Mouse (Mus musculus) telencephalon, adult 2 months (tissue): ENCODE data around the gene Tmem50a.

ENCODE experiments used
- DNase-seq: peaks from one replicate; pipeline ENCODE4 v3.0.0-alpha.2; 2011; ENCODE audit warnings: low read depth, low spot score

The Tmem50a gene

GRCm38 (mm10) chr4:134876171-134876570 is 38.7 kb downstream of the Tmem50a start:
- DNase-seq, result no peak

DNA sequence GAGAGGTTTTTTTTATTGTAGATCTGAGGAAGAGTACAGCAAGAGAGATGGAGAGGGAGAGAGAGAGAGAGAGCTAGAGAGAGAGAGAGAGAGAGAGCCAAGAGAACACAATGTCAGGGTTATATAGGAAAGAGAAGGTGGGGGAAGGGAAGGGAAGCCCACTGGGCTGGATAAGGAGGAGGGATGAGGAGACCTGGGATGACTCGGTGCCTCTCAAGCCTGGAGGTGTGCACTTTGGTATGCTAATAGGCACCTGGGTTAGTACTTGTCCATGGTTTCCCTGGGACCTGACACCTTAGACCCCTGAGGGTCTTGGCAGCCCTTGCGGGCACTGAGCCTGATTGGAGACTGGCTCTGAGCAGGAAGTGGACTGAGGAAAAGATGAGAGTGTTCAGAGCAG is 42.9 kb downstream of the Tmem50a start:
- no peak for DNase-seq

- no peak for DNase-seq
Observed at GRCm38 (mm10) chr4:134871477-134871876, 43.3 kb downstream of the Tmem50a start.

DNA sequence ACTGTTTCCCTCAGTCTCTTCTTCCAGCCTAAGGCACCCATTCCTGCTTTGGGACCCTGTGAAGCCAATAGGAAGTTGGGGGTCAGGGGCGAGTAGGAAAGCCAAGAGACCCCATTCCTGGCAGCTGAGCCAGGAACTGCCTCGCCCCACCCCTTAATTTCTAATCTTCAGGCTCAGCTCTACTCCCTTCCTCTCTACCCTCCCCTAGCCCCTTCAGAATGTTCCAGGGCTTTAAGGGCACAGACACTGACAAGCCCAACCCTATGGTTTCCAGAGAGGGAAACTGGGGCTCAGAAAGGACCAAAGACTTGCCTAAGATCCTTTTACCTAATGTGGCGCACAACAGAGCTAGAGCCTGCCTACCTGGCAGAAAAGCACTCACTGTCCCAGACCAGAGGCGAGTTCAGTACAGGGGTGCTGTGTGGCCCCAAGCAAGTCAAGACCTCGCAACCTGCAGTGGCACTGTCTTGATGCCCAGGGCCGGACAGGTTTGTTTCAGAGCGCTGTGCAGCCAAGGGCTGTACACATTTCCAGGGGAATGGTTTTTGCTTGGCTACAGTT is 44.9 kb downstream of the Tmem50a start:
- DNase-seq, result no peak

GRCm38 (mm10) chr4:134869068-134869730 is 45.6 kb downstream of the Tmem50a start:
- no peak for DNase-seq

DNA sequence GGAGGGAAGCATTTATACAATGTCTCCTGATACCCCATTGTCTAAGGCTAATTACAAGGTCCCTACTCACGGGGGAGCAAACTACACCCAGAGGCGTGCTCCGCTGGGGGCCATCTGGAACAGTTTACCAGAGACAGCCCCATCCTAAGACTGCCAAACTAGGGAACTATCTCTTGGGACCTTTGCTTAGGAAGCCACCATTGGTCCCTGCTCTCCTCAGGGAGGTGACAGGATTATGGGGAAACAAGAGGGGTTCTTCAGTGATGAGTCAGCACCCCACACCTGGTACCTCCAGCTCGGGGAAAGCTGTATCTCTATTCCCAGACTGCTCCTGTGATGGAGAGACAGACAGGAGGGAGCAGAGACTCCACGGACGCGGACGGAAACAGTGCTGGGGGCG is 46.3 kb downstream of the Tmem50a start:
- no peak for DNase-seq

GRCm38 (mm10) chr4:134868065-134868464 is 46.8 kb downstream of the Tmem50a start:
- no peak for DNase-seq

DNA sequence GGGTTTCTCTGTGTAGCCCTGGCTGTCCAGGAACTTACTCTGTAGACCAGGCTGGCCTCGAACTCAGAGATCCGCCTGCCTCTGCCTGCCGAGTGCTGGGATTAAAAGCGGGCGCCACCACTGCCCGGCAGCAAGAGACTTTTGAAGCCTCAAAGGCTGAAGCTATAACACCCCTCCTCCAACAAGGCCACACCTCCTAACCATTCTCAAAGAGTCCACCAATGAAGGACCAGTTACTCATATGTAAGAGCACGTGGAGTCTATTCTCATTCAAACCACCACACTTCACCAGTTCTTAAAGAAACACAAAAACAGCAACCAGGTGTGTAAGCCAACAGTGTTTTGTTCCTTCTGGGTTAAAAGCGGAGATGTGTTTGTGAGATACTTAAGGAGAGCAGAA is 47.2 kb downstream of the Tmem50a start:
- no peak for DNase-seq

DNA sequence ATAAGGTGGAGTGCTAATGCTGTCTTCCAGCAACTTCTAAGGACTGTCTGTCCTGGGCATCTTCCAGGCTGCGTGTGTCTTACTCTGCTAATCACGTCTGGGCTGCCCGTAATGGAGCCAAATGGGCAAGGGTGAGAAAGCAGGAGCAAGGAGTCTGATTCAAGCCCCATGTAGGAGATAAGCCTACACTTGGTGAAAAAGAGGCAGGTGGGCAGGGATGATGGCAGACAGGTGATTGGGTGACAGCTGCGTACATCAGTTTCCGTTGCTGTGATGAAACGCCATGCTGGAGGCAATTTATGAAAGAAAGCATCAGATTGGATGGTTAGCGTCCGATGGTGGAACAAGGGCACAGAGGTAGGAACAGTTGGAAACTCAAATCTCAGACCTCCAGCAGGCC is 47.6 kb downstream of the Tmem50a start:
- DNase-seq, result no peak

DNA sequence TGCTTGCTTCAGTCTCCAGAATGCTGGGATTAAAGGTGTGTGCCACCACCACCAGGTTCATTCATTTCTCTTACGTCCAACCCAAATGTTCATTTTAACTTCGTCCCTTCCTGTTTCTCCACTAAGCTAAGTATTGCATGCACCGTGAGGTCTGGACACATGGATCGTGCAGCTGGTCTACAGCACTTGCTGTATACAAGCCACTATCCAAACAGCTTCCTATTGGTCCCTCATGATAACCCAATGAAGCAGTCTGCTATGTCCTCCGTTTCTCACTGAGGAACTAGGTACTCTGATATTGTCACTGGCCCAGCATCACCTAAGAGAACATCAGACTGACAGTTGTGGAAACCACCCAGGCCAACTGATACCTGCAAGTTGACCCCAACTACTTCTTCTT is 49.0 kb downstream of the Tmem50a start:
- DNase-seq, result no peak

DNA sequence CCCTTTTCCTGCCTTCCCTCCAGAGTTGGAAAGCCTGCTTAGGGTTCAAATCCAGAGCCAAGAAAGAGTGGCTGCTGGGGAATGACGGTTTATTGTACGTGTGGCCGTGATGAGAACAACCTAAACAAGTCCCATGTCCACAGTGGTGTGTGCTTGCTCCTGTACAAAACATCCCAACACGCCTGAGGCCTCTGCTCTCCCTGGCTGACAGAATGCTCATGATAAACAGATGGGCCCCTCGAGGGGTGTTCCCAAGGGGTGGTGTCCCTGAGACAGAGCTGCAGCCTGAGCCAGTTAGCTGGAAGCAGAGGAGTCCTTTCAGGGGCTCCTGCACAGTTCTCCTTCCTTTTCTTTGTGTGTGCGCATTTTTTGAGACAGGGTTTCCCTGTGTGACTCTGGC is 49.5 kb downstream of the Tmem50a start:
- DNase-seq, result no peak

DNA sequence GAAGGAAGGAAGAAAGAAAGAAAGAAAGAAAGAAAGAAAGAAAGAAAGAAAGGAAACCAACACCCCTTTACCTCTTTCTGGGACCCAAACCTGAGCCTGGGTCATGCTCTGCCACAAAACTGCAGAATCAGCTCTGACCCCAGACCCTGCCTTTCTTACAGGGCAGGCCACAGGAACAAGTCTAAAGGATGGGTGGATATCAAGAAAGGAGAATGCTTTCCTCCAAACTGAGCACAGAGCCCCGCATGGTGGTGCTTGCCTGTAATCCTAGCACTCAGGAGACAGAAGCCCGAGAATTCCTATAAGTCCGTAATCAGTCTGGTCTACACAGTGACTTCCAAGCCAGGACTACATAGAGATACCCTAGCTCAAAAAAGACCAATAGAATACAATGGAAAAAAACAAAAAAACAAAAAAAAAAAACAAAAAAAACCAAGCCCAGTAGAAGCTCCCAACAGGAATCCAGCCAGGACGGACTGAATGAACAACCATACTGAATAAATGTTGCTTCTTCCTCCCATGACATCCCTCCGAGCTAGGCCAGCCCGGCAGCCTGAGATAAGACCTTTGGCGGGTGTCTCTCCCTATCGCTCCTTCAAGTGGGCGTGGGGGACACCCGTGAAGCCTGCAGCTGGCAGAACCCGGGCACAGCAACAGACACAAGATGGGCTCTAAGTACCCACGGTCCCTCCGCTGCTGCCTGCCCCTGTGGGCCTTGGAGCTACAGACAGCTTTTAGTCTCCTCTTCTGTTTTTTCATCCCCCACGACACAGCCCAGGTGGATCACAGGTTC is 50.7 kb downstream of the Tmem50a start, which contains the start of gene Rhd:
Gene Rhd, plus strand, starts transcription at position 600 of the 793 bp plus-strand sequence.
- no peak for DNase-seq

- no peak for DNase-seq
Observed at GRCm38 (mm10) chr4:134862996-134863395, 51.8 kb downstream of the Tmem50a start.

GRCm38 (mm10) chr4:134861884-134862283 is 52.9 kb downstream of the Tmem50a start:
- DNase-seq, result no peak

DNA sequence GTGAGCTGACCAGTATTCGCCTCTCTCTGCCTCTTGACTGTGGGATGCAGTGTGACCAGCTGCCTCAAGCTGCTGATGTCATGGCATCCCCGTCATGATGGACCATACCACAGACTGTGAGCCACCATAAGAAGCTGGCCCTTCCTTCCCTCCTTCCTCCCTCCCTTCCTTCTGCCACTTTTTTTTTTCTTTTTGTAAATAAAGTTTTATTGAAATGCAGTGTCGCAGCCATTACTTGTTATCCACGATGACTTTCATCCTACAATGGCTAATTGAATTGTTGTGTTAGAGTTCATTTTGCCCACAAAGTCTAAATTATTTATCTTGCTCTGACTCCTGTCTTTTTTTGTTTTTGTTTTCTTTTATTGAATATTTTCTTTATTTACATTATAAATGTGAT is 56.3 kb downstream of the Tmem50a start:
- no peak for DNase-seq

DNA sequence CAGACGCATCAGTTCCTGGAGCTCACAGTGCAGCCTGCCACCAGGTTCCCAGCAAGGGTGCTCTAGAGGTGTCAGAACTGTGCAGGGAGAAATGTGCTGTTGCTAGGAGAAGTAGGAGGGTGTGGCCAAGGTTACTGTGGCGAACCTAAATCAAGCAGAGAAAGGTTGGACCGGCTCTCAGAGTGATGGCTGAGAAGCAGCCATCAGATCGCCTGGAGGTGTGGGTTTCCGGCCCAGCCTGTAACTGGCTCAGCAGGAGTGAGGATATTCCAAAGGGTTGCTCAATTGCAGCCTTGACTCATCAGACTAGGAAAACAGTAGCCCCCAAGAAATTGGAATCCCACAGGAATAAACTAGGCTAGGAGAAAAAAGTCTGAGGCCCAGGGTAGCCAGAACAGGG is 58.3 kb downstream of the Tmem50a start:
- no peak for DNase-seq

DNA sequence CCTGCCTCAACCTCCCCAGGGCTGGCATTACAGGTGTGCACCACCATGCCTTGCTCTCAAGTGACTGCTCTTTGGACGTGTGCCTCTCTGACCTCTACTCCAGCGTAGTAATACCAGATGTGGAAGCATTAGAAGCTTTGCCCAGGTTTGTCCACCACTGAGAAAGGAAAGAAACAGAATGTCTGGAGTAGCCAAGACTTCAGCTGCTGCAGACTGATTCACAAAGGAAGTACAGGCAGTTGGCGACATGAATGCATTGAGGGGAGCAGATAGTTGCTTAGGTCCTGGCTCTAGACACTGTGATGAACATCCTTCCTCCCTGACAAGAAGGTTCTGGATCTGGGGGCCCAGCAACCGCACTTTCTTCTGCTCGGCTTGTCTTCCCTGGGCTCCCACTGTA is 58.8 kb downstream of the Tmem50a start:
- no peak for DNase-seq

GRCm38 (mm10) chr4:134855371-134855770 is 59.5 kb downstream of the Tmem50a start:
- DNase-seq, result no peak

GRCm38 (mm10) chr4:134853637-134854485 is 61.0 kb downstream of the Tmem50a start:
- DNase-seq, result no peak

- DNase-seq, result peak; percentile 98
Observed at GRCm38 (mm10) chr4:134853259-134853636, 61.6 kb downstream of the Tmem50a start, which contains the start of gene Maco1. Maco1 (minus strand) TSS chr4:134853345.

- no peak for DNase-seq
Observed at GRCm38 (mm10) chr4:134852438-134853255, 62.2 kb downstream of the Tmem50a start.
